Mouse (Mus musculus) cortical plate, adult 2 months (tissue): Measurements from ENCODE around the gene Pnpla2.

ENCODE experiments used
- CTCF ChIP-seq: fragments of 200-500 bp; IDR thresholded peaks from 2 replicates; pipeline ENCODE4 v1.5.1; 2011; ENCODE audit warnings: mild to moderate bottlenecking, control low read depth, low read length; ENCODE audit not compliant: insufficient read depth; ENCODE audit errors: extremely low read depth
- POLR2A ChIP-seq: fragments of 200-500 bp; IDR thresholded peaks from 2 replicates; pipeline ENCODE4 v1.6.1; 2011; ENCODE audit warnings: mild to moderate bottlenecking, low read length, control low read depth; ENCODE audit not compliant: insufficient read depth; ENCODE audit errors: extremely low read depth

- TF ChIP-seq POLR2A (no peak), CTCF (peak; percentile 27; the same call in 1 of the 2 replicates)
These were observed 26.8 kb downstream of the Pnpla2 start for GRCm38 (mm10) chr7:141481498-141482401.
